ENCODE assay signal across 8 mouse cellular contexts in genomic region chr9:107685231-107685981, GRCm38 (mm10). TPM values are rescaled to one million over a fixed set of nuclear protein-coding genes. Genes with fewer than 3 reads are reported as not detected.
DNase-seq lines count a peak whose midpoint lies in the region; ATAC-seq and TF ChIP-seq lines count a peak whose summit lies in the region.

No protein-coding gene starts in this region.

- H3K4me2 ChIP-seq in forebrain, embryonic 15.5 days (replicated peaks): no peak overlapping the region
- no peak overlapping the region for H3K4me2 ChIP-seq in intestine, embryonic 14.5 days (ENCODE audit: low read length)
- H3K4me2 ChIP-seq in neural tube, embryonic 15.5 days: no peak overlapping the region

- H3K4me3 ChIP-seq in left cerebral cortex, adult 2 months: no peak overlapping the region
- H3K4me3 ChIP-seq in forebrain, embryonic 15.5 days: no peak overlapping the region
- H3K4me3 ChIP-seq in intestine, embryonic 14.5 days (ENCODE audit: low read depth, low read length): no peak overlapping the region
- no peak overlapping the region for H3K4me3 ChIP-seq in lung, adult 2 months (replicated peaks; ENCODE audit: extremely low read depth, low read depth, low read length)
- H3K4me3 ChIP-seq in neural tube, embryonic 15.5 days (replicated peaks): no peak overlapping the region

- intact Hi-C loops in left cerebral cortex, adult 2 months (cut with DNase I): loop anchor here (1.0 to 5.0 kb wide), 2 partner anchors 53 to 197 kb away; no protein-coding TSS in a partner anchor

- ATAC-seq in forebrain, embryonic 15.5 days (replicated peaks): peak; percentile 85
- ATAC-seq in intestine, embryonic 14.5 days (replicated peaks; ENCODE audit: low FRiP score, low TSS enrichment, low read depth): peak; percentile 72
- peak; percentile 40 for ATAC-seq in neural tube, embryonic 15.5 days (ENCODE audit: low FRiP score)

- H3K27me3 ChIP-seq in forebrain, embryonic 15.5 days: no peaks in the 10 kb centered on the region
- no peaks in the 10 kb centered on the region for H3K27me3 ChIP-seq in intestine, embryonic 14.5 days (replicated peaks; ENCODE audit: control insufficient read depth, insufficient read depth, low read length)
- no peaks in the 10 kb centered on the region for H3K27me3 ChIP-seq in neural tube, embryonic 15.5 days (replicated peaks)

- no peak for DNase-seq in left cerebral cortex, adult 2 months (ENCODE audit: extremely low spot score in 1 of 2, low spot score in 2 of 2)
- DNase-seq in left cerebral cortex, adult 9 months (ENCODE audit: low spot score in 2 of 2): no peak
- peak; percentile 56 for DNase-seq in T-cell, adult 2 months (ENCODE audit: low spot score)
- peak; percentile 88 for DNase-seq in intestine, embryonic 14.5 days (ENCODE audit: low spot score)
- DNase-seq in lung, adult 2 months: no peak
- no peak for DNase-seq in yolk sac, embryonic 10.5 days (ENCODE audit: low spot score)

- no peak overlapping the region for H3K9ac ChIP-seq in forebrain, embryonic 15.5 days (replicated peaks)
- H3K9ac ChIP-seq in intestine, embryonic 14.5 days (ENCODE audit: low read length): no peak overlapping the region
- H3K9ac ChIP-seq in neural tube, embryonic 15.5 days (replicated peaks): no peak overlapping the region

- H3K9me3 ChIP-seq in forebrain, embryonic 15.5 days: no peaks in the 10 kb centered on the region
- H3K9me3 ChIP-seq in intestine, embryonic 14.5 days (ENCODE audit: control insufficient read depth, low read length): no peaks in the 10 kb centered on the region
- H3K9me3 ChIP-seq in neural tube, embryonic 15.5 days (replicated peaks): no peaks in the 10 kb centered on the region

- TF ChIP-seq CTCF in left cerebral cortex, adult 2 months (IDR thresholded peaks at IDR 0.05): peak; percentile 62
- peak; percentile 51 for TF ChIP-seq CTCF in lung, adult 2 months (IDR thresholded peaks at IDR 0.05; ENCODE audit: insufficient read depth, low read length)

- no peaks in the 10 kb centered on the region for H3K4me1 ChIP-seq in forebrain, embryonic 15.5 days
- H3K4me1 ChIP-seq in intestine, embryonic 14.5 days (replicated peaks; ENCODE audit: control insufficient read depth, insufficient read depth, low read length): no peaks in the 10 kb centered on the region
- peaks cover 10% of the 10 kb centered on the region for H3K4me1 ChIP-seq in lung, adult 2 months (ENCODE audit: control insufficient read depth, insufficient read depth, low read length)
- 0 out of 2 replicates have a peak, but pooled peaks cover 2% of the 10 kb centered on the region for H3K4me1 ChIP-seq in neural tube, embryonic 15.5 days

- WGBS in forebrain, embryonic 15.5 days: 30% methylated on average over 17 of the region's 17 CpGs
- WGBS in intestine, embryonic 14.5 days: 45% methylated on average over 17 of the region's 17 CpGs
- 44% methylated on average over 17 of the region's 17 CpGs for WGBS in lung, adult 2 months
- 32% methylated on average over 17 of the region's 17 CpGs for WGBS in neural tube, embryonic 15.5 days

- TF ChIP-seq POLR2A in lung, adult 2 months (IDR thresholded peaks at IDR 0.05; ENCODE audit: borderline replicate concordance, extremely low read depth, low read depth, low read length): no peak

- H3K36me3 ChIP-seq in forebrain, embryonic 15.5 days: peaks cover 37% of the 10 kb centered on the region
- peaks cover 69% of the 10 kb centered on the region for H3K36me3 ChIP-seq in intestine, embryonic 14.5 days (ENCODE audit: control insufficient read depth, insufficient read depth, low read length)
- peaks cover 26% of the 10 kb centered on the region for H3K36me3 ChIP-seq in neural tube, embryonic 15.5 days

- H3K27ac ChIP-seq in left cerebral cortex, adult 2 months: no peak overlapping the region
- H3K27ac ChIP-seq in forebrain, embryonic 15.5 days (replicated peaks): no peak overlapping the region
- H3K27ac ChIP-seq in intestine, embryonic 14.5 days (ENCODE audit: low read depth): no peak overlapping the region
- H3K27ac ChIP-seq in neural tube, embryonic 15.5 days (replicated peaks): no peak overlapping the region

RNA-seq across cellular contexts. Expression of gene Gnat1, which starts 5.9 kb away (rescaled TPM):
- under 1 TPM in 1 of 2 experiments, not detected in 1; 0.18 TPM for total RNA-seq in left cerebral cortex, adult 2 months (2021)
- 1.7 and 1.8 TPM in 2 replicates for polyA plus RNA-seq in forebrain, embryonic 15.5 days (2015; fragmentation: Nextera tagmentation; extraction: Ambion mirVana)
- 1.7 and 2.6 TPM in 2 replicates for polyA plus RNA-seq in intestine, embryonic 14.5 days (2014; fragmentation: Nextera tagmentation; extraction: Ambion mirVana)
- 0.09 and 0.20 TPM in 2 replicates for polyA plus RNA-seq in lung, adult 2 months (2012; rRNA removed)
- 2.5 and 2.9 TPM in 2 replicates for polyA plus RNA-seq in neural tube, embryonic 15.5 days (2015; fragmentation: Nextera tagmentation; extraction: Ambion mirVana)

RNA-seq across cellular contexts. Expression of gene Slc38a3, which starts 16.1 kb away (rescaled TPM):
- total RNA-seq in left cerebral cortex, adult 2 months (2021): 10 to 100 TPM; 74.7 to 76.2 TPM
- 24.2 and 24.4 TPM in 2 replicates for polyA plus RNA-seq in forebrain, embryonic 15.5 days (2015; fragmentation: Nextera tagmentation; extraction: Ambion mirVana)
- polyA plus RNA-seq in intestine, embryonic 14.5 days (2014; fragmentation: Nextera tagmentation; extraction: Ambion mirVana): 2.2 and 9.3 TPM in 2 replicates
- 1.8 and 16.1 TPM in 2 replicates for polyA plus RNA-seq in lung, adult 2 months (2012; rRNA removed)
- polyA plus RNA-seq in neural tube, embryonic 15.5 days (2015; fragmentation: Nextera tagmentation; extraction: Ambion mirVana): 35.1 and 35.4 TPM in 2 replicates

RNA-seq across cellular contexts. Expression of gene Sema3f, which starts 24.9 kb away (rescaled TPM):
- total RNA-seq in left cerebral cortex, adult 2 months (2021): 10 to 100 TPM; 17.3 to 17.7 TPM
- polyA plus RNA-seq in forebrain, embryonic 15.5 days (2015; fragmentation: Nextera tagmentation; extraction: Ambion mirVana): 13.7 and 14.6 TPM in 2 replicates
- polyA plus RNA-seq in intestine, embryonic 14.5 days (2014; fragmentation: Nextera tagmentation; extraction: Ambion mirVana): 16.2 and 16.3 TPM in 2 replicates
- polyA plus RNA-seq in lung, adult 2 months (2012; rRNA removed): 318 and 413 TPM in 2 replicates
- 10.2 and 12.5 TPM in 2 replicates for polyA plus RNA-seq in neural tube, embryonic 15.5 days (2015; fragmentation: Nextera tagmentation; extraction: Ambion mirVana)

RNA-seq across cellular contexts. Expression of gene Gnai2, which starts 50.2 kb away (rescaled TPM):
- total RNA-seq in left cerebral cortex, adult 2 months (2021): 100 to 1,000 TPM; 201 to 213 TPM
- polyA plus RNA-seq in forebrain, embryonic 15.5 days (2015; fragmentation: Nextera tagmentation; extraction: Ambion mirVana): 335 and 338 TPM in 2 replicates
- polyA plus RNA-seq in intestine, embryonic 14.5 days (2014; fragmentation: Nextera tagmentation; extraction: Ambion mirVana): 336 and 349 TPM in 2 replicates
- 844 and 991 TPM in 2 replicates for polyA plus RNA-seq in lung, adult 2 months (2012; rRNA removed)
- 262 and 325 TPM in 2 replicates for polyA plus RNA-seq in neural tube, embryonic 15.5 days (2015; fragmentation: Nextera tagmentation; extraction: Ambion mirVana)

Comparison
In these comparisons a context has a peak if more than half of its experiments do, and no peak if none do; other contexts are left out.
1. DNase-seq: peak in T-cell, adult 2 months (single experiment) and intestine, embryonic 14.5 days (single experiment); none in left cerebral cortex, adult 2 months (0 of 2), left cerebral cortex, adult 9 months (0 of 2), lung, adult 2 months (single experiment) and yolk sac, embryonic 10.5 days (single experiment).
2. RNA of gene Sema3f, which starts 24.9 kb away (polyA plus RNA-seq): 318 to 413 TPM in lung, adult 2 months; 16.2 to 16.3 TPM in intestine, embryonic 14.5 days, 13.7 to 14.6 TPM in forebrain, embryonic 15.5 days and 10.2 to 12.5 TPM in neural tube, embryonic 15.5 days; every median in the first group is over 10 times any median in the second.
3. Peak in every context shown above with its lines, with median percentiles within 50 percentile points of each other: ATAC-seq.